Mouse (Mus musculus): ENCODE measurements around the gene Fstl5. TPM values are rescaled to one million over a fixed set of nuclear protein-coding genes. Genes with fewer than 3 reads are reported as not detected.

Gene Fstl5
- polyA plus RNA-seq (2015; fragmentation: Nextera tagmentation; extraction: Ambion mirVana) = 43.2 and 48.0 TPM in 2 replicates

GRCm38 (mm10) chr3:76074060-76074707 is at the start of gene Fstl5:
Fstl5 (plus strand) TSS chr3:76074270.

Other genes with a start within 250 kb of the Fstl5 start
- 16.4 and 21.5 TPM in 2 replicates for gene Golim4, start 117.3 kb upstream of the Fstl5 start, polyA plus RNA-seq (2015; fragmentation: Nextera tagmentation; extraction: Ambion mirVana)

Measured in neural tube, postnatal 0 days (tissue).